Mouse (Mus musculus): ENCODE data around the gene Itga6. TPM values are rescaled to one million over a fixed set of nuclear protein-coding genes. Genes with fewer than 3 reads are reported as not detected.
A peak's percentile ranks its signal among the peaks of the same experiment; 100 is the strongest.

Itga6 gene
- polyA plus RNA-seq, 1 experiment, result 45.0 TPM

DNA sequence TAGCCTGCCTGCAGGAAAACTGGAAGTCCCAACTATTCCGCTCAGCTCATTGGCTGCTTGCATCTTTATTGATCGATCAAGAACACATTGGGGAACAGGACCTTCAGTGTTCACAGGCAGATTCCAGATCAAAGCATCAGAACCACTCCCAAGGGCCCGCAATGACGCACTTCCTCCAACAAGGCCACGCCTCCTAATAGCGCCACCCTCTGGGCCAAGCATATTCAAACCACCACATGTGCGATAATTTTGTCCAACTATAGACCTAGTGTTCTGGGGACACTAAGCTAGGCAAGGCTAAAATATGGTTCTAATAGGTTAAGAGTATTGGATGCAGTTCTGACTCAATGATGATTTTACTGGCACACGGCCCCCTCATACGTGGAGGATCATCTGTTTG lies 15.7 kb downstream of the Itga6 start:
- no peak for DNase-seq (ENCODE audit: low spot score)

DNA sequence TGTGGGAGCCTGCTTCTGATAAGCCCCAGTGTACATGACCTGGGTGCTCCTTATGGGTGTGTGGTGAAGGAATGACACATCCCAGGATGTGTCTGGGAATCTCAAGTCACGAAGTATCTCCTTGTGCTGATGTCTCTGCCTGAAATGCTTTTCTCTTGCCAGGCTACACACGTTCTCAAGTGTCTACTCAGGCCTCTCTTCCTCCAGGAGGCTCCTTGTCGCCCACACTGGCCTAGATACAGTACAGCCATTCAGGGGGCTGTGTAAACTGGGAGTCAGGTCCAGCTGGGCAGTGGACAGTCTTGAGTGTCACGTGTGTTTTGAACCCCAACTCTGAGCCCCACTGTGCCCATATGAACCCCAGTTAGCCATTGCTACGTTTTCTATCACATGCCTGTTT lies 19.1 kb downstream of the Itga6 start:
- DNase-seq (ENCODE audit: low spot score), result no peak

DNA sequence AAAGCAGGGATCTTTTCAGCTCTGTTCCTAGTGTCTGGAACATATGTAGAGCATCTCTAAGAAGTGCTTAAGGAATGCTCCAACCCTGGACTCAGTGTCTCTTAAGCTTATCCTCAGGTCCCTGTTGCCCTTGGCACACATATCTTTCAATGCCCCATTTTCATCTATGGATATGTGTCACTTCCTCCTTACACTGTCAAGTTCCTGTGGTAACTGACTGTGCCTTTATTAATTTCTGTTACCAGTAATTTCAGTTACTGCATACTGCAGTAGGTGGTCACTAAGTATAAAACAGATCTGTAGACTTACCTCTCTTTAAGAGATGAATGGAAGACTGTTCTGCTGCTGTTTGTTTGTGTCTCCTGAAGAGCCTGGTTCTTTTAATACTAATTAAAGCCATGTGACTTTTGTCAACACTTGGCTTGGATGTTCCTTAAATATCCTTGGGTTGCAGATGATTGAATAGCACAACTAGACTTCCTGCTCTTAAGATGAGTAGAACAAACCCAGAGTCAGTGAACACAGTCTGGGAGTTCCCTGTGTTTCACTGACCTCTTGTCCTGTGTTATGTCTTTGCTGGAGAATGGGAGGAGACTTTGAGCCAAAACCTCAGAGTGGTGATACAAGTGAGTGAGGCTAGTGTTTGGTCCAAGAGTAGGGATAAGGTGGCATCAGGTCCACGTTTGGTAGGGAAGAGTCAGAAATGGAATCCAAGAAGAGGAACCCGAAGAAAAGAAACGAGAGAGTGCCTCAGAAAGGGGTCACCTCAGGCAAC lies 19.7 kb downstream of the Itga6 start:
- no peak for DNase-seq (ENCODE audit: low spot score)

DNA sequence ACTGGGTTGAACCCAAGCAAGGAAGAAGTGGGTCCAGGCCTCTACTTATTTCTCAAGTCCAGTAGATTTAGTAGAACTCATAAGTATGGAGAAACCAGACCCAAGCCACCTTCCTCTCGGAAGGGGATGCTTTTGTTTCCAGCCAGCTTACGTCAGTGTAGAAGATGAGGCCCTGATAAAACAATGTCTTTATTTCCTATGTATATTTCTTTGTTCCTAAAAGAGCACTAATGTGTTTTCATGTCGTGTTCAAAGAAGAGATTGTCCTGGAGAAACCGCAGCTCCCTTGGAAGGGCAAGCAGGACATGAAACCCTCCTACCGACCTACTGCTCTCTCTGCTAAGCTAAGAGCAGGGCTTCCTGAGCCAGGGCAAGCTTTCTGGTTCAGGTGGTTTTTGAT lies 20.6 kb downstream of the Itga6 start:
- DNase-seq (ENCODE audit: low spot score), result no peak

DNA sequence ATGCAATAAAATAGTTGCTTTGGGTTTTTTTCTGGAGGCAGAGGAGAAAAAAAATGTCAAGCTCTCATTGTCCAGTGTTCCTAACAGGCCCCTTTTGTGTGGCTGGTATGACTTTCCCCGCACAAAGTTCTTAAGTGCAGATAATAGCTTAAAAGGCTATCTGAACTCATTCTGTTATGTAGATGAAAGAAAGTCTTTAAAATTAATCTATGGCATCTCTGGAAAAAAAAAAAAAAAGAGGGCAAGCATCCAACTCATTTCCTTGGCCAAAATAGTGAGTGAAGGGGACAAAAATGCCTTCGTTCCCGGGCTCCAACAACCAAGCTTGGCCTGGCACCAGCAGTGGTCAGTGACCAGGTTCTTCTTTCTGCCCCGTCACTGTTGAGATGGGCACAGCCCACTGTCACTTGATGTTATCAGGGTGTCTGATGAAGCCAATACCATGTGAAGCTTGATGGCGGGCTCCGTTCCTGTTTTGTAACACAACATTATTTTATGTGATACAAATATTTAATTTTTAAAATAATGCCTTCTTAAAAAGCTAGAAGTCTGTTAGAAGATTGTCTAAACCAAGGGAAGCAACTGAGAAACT lies 21.7 kb downstream of the Itga6 start:
- no peak for DNase-seq (ENCODE audit: low spot score)

DNA sequence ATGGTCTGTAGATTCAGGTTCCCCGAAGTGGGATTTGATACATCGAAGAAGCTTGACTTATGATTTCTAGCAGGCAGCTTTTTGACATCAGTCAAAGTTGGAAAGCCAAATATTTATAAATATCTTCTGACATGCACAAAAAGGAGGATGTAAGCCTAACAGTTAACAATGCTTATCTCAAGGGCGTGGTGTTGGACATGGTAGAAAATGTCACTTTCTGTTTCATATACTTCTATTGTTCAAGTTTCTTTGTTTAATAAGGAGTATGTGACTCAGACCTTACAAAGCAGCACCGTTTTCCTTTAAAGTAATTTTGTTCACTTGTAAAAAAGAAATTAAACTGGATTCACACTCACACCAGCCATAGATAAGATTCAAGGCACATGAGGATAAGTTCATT lies 26.3 kb downstream of the Itga6 start:
- DNase-seq (ENCODE audit: low spot score), result no peak

DNA sequence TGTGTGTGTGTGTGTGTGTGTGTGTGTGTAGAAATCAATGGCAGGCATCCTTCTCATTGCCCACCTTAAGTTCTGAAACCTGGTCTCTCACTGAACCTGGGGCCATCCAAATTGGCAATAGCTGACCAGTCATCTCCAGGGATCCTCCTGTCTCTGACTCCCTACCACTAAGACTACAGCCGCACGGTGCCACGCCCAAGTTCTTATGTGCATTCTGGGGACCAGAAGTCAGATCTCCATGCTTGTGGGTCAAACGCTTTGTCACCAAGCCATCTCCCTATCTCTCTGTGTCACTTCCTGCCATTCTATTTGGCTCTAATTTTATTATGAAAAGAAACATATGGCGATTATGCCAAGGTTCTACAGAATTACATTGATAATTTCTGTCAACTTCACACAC lies 28.3 kb downstream of the Itga6 start:
- no peak for DNase-seq (ENCODE audit: low spot score)

DNA sequence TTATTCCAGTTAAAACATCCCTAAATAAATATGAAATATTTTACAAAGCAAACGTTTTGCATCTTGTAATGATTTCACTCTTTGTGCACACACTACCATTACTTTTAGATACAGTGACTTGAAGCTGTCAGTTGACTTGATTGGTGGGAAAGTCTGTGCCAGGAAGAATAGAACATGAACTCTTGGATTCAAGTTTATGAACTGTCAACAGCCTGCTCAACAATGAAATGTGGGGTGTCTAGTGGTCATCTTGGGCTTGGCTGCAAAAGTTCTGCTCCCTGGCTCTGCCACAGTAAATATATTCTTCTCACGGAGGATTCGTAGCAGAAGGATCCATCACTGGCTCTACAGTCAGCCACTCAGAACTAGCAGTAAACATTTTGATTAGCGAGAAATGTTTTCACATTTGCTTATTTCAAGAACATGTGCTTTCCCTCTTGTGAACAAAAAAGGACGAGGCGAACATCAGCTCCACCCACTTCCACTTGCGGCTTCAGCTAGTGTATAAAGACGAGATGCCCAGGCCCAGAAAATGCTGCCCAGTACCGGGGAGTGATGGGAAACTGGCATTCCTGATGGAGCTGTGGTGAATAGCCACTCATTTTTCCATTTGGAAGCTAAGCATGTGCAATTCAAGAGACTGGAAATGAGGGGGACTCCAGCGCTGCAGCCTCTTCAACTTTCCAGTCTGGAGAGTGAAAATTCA lies 29.0 kb downstream of the Itga6 start:
- DNase-seq (ENCODE audit: low spot score), result no peak

DNA sequence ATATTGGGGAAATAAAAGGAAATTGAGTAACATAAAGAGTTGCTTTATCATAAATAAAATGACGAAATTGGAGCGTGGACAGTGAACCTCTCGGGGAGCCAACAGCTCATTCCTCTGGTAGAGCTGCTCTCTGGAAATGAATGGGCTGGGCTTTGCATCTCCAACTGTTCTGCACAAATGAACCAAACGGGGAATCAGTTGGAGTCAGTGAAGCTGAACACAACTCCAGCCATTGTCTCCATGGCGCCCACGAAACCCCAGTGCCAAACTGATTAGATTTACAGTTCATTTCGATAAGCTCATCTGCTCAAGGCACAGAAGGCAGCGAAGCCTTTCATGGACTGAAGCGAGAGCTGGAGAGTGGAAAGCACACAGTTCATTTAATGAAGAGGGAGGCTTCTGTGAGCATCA lies 29.8 kb downstream of the Itga6 start:
- DNase-seq (ENCODE audit: low spot score), result no peak

DNA sequence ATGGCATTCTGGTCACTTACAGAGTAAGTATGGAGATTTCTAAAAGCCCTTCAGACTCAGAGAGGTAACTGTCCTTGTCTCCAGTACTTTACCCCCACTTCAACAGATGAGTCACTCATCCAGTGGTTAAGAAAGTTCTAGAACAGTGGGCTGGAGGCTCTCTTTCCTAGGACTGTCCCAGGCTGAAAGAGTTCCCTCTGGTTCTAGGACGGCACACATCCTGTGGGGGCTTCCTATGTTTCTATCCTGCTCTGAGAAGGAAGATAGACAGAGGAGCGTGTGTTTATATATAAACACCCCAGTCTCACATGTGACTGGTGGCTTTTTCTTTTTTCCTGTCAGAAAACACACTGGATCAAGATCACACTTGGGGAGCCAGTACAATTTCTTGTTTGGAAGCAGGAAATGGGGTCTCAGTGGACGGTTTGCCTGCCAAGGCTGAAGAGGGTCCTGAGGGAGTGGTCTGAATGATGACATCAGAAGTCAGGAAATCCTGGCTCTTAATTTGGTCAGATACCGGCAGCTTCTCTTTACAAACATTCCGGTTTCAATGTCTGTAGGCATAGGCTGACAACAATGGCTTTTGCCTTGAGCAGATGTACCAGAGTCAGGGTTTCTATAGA lies 34.0 kb downstream of the Itga6 start:
- DNase-seq (ENCODE audit: low spot score), result no peak

DNA sequence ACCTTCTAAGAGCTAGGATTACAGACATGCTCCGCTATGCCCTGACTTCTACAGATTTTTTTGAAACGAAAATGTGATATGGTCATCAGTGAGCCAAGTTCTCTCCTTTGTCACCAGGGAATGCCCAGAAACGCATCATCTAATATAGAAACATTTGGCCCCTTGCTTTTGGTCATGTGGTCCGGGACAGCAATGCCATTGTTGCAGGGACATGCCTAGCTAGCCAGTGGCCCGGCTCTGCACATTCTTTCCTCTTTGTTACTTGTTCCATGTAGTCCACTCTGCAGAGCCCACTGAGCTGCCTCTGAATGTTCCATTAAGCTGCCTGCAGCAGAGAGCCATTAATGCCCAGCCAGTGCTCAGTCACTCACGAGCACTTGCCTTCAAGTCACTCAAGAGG lies 34.6 kb downstream of the Itga6 start:
- DNase-seq (ENCODE audit: low spot score), result no peak

DNA sequence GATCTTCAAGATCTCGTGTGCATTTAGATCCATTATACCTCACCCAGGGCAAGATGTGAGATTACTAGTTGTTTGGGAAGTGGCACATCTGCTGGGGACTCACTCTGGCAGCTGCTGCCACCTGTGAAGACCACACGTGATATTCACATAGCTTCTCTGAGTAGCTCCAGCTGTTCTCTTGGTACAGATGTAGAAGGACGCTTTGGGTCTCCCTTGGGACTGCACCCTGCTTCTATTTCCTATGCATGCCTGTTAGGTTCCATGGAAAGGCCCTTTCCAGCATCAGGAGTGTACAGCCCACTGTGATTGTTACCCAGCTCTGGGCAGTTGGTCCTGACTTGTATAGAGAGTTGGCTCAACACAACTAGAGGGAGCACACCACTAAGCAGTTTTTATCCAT lies 39.8 kb downstream of the Itga6 start:
- no peak for DNase-seq (ENCODE audit: low spot score)

DNA sequence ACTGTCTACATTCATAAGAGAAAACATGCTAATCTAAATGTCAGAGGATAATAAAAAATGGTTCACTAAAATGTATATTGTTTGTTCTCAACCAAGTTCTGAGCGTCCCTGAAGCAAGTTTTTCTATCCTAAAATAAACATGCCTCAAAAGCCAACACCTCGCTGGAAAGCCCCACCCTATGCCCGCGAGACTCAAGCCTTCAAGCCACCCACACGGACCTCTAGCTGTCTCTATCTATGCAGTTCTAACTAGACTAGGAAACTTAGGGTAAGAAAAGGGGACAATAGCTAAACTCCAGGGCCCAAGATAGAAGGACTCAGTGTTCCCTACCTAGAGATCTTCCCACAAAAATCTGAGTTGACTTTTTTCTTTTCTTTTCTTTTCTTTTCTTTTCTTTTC lies 40.6 kb downstream of the Itga6 start:
- no peak for DNase-seq (ENCODE audit: low spot score)

DNA sequence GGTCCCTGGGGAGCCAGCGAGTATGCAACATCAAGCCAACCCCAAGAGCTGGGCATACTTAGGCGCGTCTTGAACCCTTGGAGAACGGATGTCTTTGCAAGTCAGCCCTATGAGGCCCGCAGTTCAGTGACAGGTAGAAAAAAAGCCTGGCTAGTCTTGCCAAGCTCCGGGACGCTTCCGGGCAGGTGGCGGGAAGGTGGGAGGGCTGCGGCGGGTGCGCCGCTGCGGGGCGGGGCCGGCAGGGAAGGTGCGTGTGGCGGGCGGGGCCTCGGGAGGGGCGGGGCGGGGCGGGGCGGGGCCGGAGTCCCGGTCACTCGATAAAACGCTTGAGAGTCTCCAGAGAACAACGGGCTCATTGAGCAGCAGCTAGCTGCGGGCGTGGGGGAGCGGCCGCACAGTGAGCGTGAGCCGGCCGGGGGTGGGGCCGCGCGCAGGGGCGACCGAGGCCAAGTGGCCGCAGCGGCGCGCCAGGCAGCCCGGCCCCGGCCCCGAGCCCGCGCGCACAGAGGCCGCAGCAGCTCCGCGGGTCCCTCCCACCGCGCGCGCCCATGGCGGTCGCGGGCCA lies 41.3 kb downstream of the Itga6 start:
- DNase-seq (ENCODE audit: low spot score), result no peak

DNA sequence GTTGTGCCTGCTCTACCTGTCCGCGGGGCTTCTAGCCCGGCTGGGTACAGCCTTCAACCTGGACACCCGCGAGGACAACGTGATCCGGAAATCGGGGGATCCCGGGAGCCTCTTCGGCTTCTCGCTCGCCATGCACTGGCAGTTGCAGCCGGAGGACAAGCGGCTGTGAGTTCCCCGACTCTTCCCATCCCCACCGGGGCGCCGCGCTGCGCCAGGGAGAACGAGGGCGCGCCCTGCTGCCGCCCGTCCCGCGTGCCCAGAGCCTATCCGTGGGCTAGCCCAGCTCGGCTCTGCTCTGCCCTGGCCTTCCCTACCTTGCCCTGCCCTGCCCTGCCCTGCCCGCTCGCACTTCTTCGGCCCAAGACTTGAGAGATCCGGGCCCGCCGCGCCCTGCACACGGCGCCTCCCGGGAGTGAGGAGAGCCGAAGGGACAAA lies 41.8 kb downstream of the Itga6 start:
- DNase-seq (ENCODE audit: low spot score), result peak; percentile 71

DNA sequence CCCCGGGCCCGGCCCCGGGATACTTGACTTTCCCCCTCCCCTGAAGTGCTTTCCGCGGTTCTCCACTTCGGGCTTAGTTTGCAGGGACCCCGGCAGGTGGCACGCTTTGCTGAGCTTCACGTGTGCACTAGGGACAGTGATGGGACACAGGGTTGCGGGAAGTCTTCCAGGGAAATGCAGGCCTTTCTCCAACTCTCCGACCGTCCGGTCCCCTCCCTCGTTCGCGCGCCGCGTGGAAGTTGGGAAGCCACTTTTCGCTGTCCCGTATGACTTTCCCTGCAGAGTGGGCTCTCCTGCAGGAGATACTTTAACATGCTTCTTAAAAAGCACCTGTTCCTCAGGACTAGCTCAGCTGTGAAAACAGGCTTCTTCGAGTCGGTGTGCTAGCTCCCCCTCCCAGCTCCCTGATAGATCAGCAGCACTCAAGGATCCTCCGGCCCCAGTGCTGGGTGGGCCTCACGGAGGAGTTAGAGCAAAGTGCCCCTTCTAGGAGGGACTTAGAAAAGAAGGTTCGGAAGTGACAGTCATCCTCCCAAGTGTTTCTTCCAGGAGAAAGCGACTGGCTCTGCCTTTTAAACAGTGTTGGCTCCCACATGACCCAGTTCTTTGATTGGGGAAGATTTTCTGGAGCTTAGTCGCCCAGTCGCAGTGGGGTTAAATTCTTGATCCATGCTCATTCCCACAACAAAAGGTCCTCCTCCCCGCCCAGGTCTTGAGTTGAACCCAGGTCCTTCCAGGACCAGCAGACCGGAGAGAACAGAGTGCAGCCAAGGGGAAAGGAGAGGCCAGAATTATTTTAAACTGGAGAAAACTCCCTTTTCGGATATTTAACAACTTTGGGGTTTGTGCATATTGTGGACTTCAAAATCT lies 42.4 kb downstream of the Itga6 start:
- DNase-seq (ENCODE audit: low spot score), result no peak

DNA sequence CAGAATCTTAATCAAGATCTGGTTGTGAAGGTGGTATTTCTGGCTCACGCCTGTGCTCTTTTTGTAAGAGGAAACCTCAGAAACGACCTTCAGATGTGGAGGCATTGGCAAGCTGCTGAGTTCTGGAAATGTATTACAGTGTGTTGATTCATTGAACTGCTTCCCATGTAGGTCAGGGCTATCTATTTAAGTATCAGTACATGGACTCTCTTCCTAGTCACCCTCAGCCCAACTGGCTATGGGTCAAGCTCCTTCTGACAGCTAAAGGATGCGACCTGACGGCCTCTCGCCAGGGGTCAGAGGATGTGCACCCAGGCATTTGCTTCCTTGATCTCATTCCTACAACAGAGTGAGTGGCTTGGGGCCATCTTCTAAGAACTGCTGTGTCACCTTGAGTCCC lies 45.3 kb downstream of the Itga6 start:
- DNase-seq (ENCODE audit: low spot score), result peak; percentile 10

DNA sequence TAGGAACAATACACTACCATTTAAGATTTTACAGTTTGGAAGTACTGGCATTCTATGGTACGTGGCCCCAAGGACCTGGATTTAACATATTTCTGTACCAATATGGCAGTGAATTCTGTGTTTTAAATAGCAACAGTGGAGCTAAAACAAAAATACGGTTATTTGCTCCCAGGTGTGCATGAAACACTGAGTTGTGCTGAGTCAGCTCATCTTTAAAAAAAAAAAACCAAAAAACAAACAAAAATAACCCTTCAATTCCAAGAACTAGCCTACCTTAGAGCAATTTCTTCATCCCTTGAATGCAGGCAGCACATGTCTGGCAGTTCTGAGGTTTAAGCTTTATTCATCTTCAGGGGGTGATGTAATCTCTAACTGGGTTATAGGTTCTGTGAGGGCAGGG lies 45.8 kb downstream of the Itga6 start:
- DNase-seq (ENCODE audit: low spot score), result no peak

DNA sequence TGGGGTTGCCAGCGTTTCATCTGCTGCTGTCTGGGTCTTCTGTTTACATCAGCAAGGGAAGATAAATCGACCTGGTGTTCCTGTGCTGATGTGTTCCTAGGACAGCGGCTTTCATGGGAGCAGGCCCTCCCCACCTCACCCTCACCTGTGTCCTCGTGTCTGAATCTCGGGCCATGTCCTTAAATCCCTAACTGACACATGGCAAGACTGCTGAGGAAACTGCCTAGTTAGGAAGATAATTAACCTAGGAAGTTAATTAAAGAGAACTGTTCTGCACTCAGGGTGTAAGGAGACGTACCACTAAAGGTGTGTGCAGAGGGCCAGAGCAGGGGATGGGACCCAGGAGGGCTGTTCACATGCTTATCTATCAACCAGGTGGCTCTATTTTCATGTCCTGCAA lies 48.7 kb downstream of the Itga6 start:
- DNase-seq (ENCODE audit: low spot score), result no peak

DNA sequence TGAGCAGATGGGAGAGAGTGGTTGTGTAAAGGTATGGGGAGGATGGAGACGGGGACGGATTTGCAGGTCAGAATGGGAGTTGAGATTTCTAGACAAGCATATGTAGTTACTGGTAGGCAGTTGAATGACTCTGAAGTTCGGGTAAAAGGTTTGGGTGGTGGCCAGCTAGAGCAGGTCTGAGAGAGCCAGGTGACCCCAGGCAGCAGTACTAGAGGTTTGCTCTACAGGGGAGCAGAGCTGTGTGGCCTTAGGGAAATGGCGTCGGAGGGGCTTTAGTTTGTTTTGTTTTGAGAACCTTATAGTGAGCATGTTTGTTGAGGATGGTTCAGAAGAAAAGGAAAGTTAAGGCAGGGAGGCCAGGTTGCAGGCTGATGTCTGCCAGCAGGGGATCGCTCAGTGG lies 51.4 kb downstream of the Itga6 start:
- no peak for DNase-seq (ENCODE audit: low spot score)

DNA sequence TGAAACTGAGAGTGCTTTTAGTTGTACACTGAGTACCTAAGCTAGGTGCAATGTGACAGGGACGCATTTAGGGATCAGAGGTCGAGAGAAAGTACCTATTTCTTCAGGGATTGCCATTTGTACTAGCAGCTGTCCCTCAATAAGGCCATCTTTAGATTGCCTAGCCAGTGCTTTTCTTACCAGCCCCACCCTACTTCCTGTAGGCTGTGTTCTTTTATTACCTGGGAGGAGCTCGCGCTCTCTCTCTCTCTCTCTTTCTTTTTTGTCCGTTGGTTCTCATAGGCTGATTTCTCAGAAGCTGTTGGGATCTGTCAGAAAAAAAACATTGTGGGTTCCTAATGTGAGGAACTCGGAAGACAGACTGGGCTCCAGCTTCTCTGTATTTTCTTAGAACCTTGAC lies 55.4 kb downstream of the Itga6 start:
- no peak for DNase-seq (ENCODE audit: low spot score)

Measured in urinary bladder, adult 2 months (tissue).